In the genomic region with DNA sequence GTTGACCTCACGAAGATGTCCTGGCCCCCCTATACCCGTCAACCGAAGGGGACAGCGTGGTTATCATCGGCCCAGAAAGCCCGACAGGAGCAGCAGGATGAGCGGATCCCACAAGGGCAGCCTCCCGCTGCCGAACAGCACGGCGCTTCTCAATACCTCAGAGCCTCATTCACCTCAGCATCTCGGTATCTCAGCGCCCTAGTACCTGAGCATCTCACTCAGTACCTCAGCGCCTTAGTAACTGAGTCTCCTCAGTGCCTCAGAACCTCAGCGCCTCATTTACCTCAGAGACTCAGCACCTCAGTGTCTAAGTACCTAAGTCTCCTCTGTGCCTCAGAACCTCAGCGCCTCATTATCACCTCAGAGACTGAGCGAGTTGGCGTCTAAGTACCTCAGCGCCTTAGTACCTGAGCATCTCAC, we compare ENCODE assay signal across 8 mouse cellular contexts. TPM values are rescaled to one million over a fixed set of nuclear protein-coding genes. Genes with fewer than 3 reads are reported as not detected.
DNase-seq lines count a peak whose midpoint lies in the region; ATAC-seq and TF ChIP-seq lines count a peak whose summit lies in the region.

No protein-coding gene starts in this region.

- no peaks in the 10 kb centered on the region for H3K9me3 ChIP-seq in embryonic facial prominence, embryonic 14.5 days (ENCODE audit: control insufficient read depth, low read length)
- no peaks in the 10 kb centered on the region for H3K9me3 ChIP-seq in limb, embryonic 12.5 days

- peak overlapping the region; percentile 64 for H3K9ac ChIP-seq in embryonic facial prominence, embryonic 14.5 days (ENCODE audit: low read depth, low read length)
- H3K9ac ChIP-seq in limb, embryonic 12.5 days (replicated peaks) = peak overlapping the region; percentile 69

- H3K4me1 ChIP-seq in brown adipose tissue, adult 24 weeks (ENCODE audit: control insufficient read depth, insufficient read depth, insufficient read length, low read length) = no peaks in the 10 kb centered on the region
- peaks cover 7% of the 10 kb centered on the region for H3K4me1 ChIP-seq in embryonic facial prominence, embryonic 14.5 days (ENCODE audit: control insufficient read depth, insufficient read depth, low read length)
- H3K4me1 ChIP-seq in limb, embryonic 12.5 days (replicated peaks) = peaks cover 10% of the 10 kb centered on the region
- H3K4me1 ChIP-seq in olfactory bulb, adult 2 months (ENCODE audit: control insufficient read depth, insufficient read depth, low read length) = peaks cover 3% of the 10 kb centered on the region

- no peak for TF ChIP-seq CTCF in layer of hippocampus, adult 2 months (conservative IDR thresholded peaks at IDR 0.05)
- no peak for TF ChIP-seq CTCF in olfactory bulb, adult 2 months (IDR thresholded peaks at IDR 0.05; ENCODE audit: insufficient read depth, low read depth, low read length)

- peak overlapping the region; percentile 89 for H3K4me3 ChIP-seq in layer of hippocampus, adult 2 months
- H3K4me3 ChIP-seq in brown adipose tissue, adult 24 weeks (ENCODE audit: insufficient read depth, low read depth, low read length) = peak overlapping the region; percentile 44; the same call in 1 of the 2 replicates
- peak overlapping the region; percentile 74 for H3K4me3 ChIP-seq in embryonic facial prominence, embryonic 14.5 days (ENCODE audit: low read depth, low read length)
- H3K4me3 ChIP-seq in limb, embryonic 12.5 days (replicated peaks) = peak overlapping the region; percentile 76
- peak overlapping the region; percentile 69 for H3K4me3 ChIP-seq in olfactory bulb, adult 2 months (ENCODE audit: insufficient read depth, low read depth, low read length)

- ATAC-seq in embryonic facial prominence, embryonic 14.5 days (ENCODE audit: low read depth) = no peak
- ATAC-seq in limb, embryonic 12.5 days (ENCODE audit: insufficient number of reproducible peaks, insufficient read depth, low FRiP score, low TSS enrichment, low read depth) = no peak
- no peak for ATAC-seq in activated CD4-positive, CD25-positive, alpha-beta regulatory T cell, adult 4 months

- H3K27me3 ChIP-seq in embryonic facial prominence, embryonic 14.5 days (replicated peaks; ENCODE audit: control insufficient read depth, insufficient read depth, low read length) = no peaks in the 10 kb centered on the region; the same call in 1 of the 2 replicates
- H3K27me3 ChIP-seq in limb, embryonic 12.5 days = no peaks in the 10 kb centered on the region

- no peak for DNase-seq in layer of hippocampus, adult 2 months (ENCODE audit: low spot score in 2 of 2)
- no peak for DNase-seq in layer of hippocampus, adult 8-10 months (ENCODE audit: low spot score in 2 of 2)
- DNase-seq in embryonic facial prominence, embryonic 14.5 days (ENCODE audit: low spot score) = peak; percentile 30
- no peak for DNase-seq in heart, postnatal 4 days

- TF ChIP-seq POLR2A in olfactory bulb, adult 2 months (IDR thresholded peaks at IDR 0.05; ENCODE audit: insufficient read depth, low read depth, low read length) = no peak

- peak overlapping the region; percentile 86 for H3K4me2 ChIP-seq in embryonic facial prominence, embryonic 14.5 days (ENCODE audit: low read depth, low read length)
- H3K4me2 ChIP-seq in limb, embryonic 12.5 days = peak overlapping the region; percentile 88

- H3K27ac ChIP-seq in layer of hippocampus, adult 2 months = peak overlapping the region; percentile 81
- no peak overlapping the region for H3K27ac ChIP-seq in brown adipose tissue, adult 24 weeks (replicated peaks; ENCODE audit: low read depth, low read length)
- no peak overlapping the region for H3K27ac ChIP-seq in embryonic facial prominence, embryonic 14.5 days (replicated peaks; ENCODE audit: low read depth, low read length)
- H3K27ac ChIP-seq in limb, embryonic 12.5 days = no peak overlapping the region
- H3K27ac ChIP-seq in olfactory bulb, adult 2 months (ENCODE audit: insufficient read depth, low read depth, low read length) = no peak overlapping the region

- 3% methylated on average over 19 of the region's 19 CpGs for WGBS in embryonic facial prominence, embryonic 14.5 days
- 1% methylated on average over 19 of the region's 19 CpGs for WGBS in limb, embryonic 12.5 days
- WGBS in olfactory bulb, adult 2 months = under 1% methylated on average over 19 of the region's 19 CpGs

- H3K36me3 ChIP-seq in embryonic facial prominence, embryonic 14.5 days (ENCODE audit: control insufficient read depth, insufficient read depth, low read length) = no peaks in the 10 kb centered on the region
- no peaks in the 10 kb centered on the region for H3K36me3 ChIP-seq in limb, embryonic 12.5 days

RNA-seq across cellular contexts. Expression of a gene that starts 0.6 kb away (rescaled TPM):
- total RNA-seq in layer of hippocampus, adult 2 months (2021) = 10 to 100 TPM; 26.6 to 31.1 TPM
- 10 to 100 TPM; 22.7 to 36.4 (median 31.8) TPM for total RNA-seq in layer of hippocampus, adult 8-10 months (2022)
- 0.87 and 1.0 TPM in 2 replicates for polyA plus RNA-seq in brown adipose tissue, adult 24 weeks (2012; ENCODE audit: insufficient read depth, insufficient read length, missing spikeins)
- 2.2 and 2.4 TPM in 2 replicates for polyA plus RNA-seq in embryonic facial prominence, embryonic 14.5 days (2014; fragmentation: Nextera tagmentation; extraction: Ambion mirVana)
- polyA plus RNA-seq in limb, embryonic 12.5 days (2016; fragmentation: Nextera tagmentation; extraction: Ambion mirVana) = 4.2 and 4.9 TPM in 2 replicates
- not detected in 2 replicates for polyA plus RNA-seq in olfactory bulb, adult 2 months (2012; ENCODE audit: insufficient read depth, insufficient read length, low replicate concordance, missing spikeins)
- under 1 TPM; 0.12 to 0.25 TPM for polyA plus RNA-seq in activated CD4-positive, CD25-positive, alpha-beta regulatory T cell, adult 4 months (2017; shearing (Covaris generic))
- under 1 TPM; 0.29 TPM for total RNA-seq in heart, postnatal 4 days (2021)
